Mouse (Mus musculus): ENCODE results near the gene Clstn2.

DNA sequence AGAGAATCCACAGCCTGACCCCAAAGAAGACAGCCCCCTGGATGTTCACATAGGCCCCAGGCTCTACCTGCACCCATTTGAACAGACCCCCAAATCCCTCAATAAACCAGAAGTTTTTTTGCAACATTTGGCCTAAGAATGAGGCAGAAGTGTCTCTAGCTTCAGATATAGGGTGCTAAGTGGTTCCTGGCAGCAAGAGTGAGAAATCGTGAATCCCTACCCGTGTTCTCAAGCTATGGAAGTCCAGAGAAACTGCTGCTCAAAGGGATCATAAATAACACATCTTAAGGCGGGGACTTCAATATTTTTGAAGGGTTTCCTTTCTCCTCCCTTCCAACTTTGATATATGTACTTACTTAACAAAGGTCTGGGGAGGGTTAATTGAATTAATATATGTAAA lies 7.4 kb downstream of the Clstn2 start:
- no peak for TF ChIP-seq CTCF (IDR thresholded peaks at IDR 0.05; ENCODE audit: extremely low read depth, insufficient read length, insufficient replicate concordance, low read depth, low read length)
- TF ChIP-seq POLR2A (IDR thresholded peaks at IDR 0.05; ENCODE audit: low read depth, low read length): no peak

All from small intestine, adult 2 months (tissue).